Mouse (Mus musculus) midbrain, embryonic 12.5 days (tissue): ENCODE measurements around the gene Ablim1. TPM values are rescaled to one million over a fixed set of nuclear protein-coding genes. Genes with fewer than 3 reads are reported as not detected.
A peak's percentile ranks its signal among the peaks of the same experiment; 100 is the strongest.

Experiments used
- ATAC-seq: fragments of 200-750 bp; cut with Nextera tagmentation; 2 replicates; pipeline ENCODE4 v1.8.0; 2017; ENCODE audit warnings: low read depth, moderate TSS enrichment, moderate library complexity; ENCODE audit not compliant: low FRiP score
- H3K27ac ChIP-seq: fragments of 300-500 bp; sonication (generic); replicated peaks from 2 replicates; pipeline ENCODE4 v1.5.1; 2016; ENCODE audit warnings: mild to moderate bottlenecking
- H3K27me3 ChIP-seq: fragments of 300-500 bp; sonication (generic); 2 replicates; pipeline ENCODE4 v1.6.1; 2016; ENCODE audit warnings: mild to moderate bottlenecking
- H3K36me3 ChIP-seq: fragments of 300-500 bp; sonication (generic); 2 replicates; pipeline ENCODE4 v1.6.1; 2016
- H3K4me1 ChIP-seq: fragments of 300-500 bp; sonication (generic); 2 replicates; pipeline ENCODE4 v1.6.1; 2016
- H3K4me2 ChIP-seq: fragments of 300-500 bp; sonication (generic); replicated peaks from 2 replicates; pipeline ENCODE4 v1.6.1; 2016; ENCODE audit warnings: mild to moderate bottlenecking, moderate library complexity
- H3K4me3 ChIP-seq: fragments of 300-500 bp; sonication (generic); 2 replicates; pipeline ENCODE4 v1.5.1; 2016; ENCODE audit warnings: mild to moderate bottlenecking
- H3K9ac ChIP-seq: fragments of 300-500 bp; sonication (generic); replicated peaks from 2 replicates; pipeline ENCODE4 v1.6.1; 2016; ENCODE audit warnings: mild to moderate bottlenecking, moderate library complexity
- H3K9me3 ChIP-seq: fragments of 300-500 bp; sonication (generic); 2 replicates; pipeline ENCODE4 v1.6.1; 2016; ENCODE audit warnings: mild to moderate bottlenecking
- whole genome bisulfite sequencing: fragments of 180-500 bp; shearing (Covaris S2); methylation state at CpG from one replicate; pipeline ENCODE4 v1.1.7; 2016; 5-methylcytosine and 5-hydroxymethylcytosine counted together
- polyA plus RNA-seq: library from polyadenylated mRNA; unstranded; fragments of >200 nt; fragmentation: Nextera tagmentation; extraction: Ambion mirVana; gene quantifications from 2 replicates; pipeline ENCODE4 v1.2.1, GENCODE M21; 2016

Gene Ablim1
- polyA plus RNA-seq, 1 experiment from 2014 or later: 24.0 TPM

GRCm38 (mm10) chr19:56990367-56991111, 324.2 kb downstream of the Ablim1 start:
- H3K4me2 ChIP-seq: peak overlapping the region; percentile 16; the same call in 1 of the 2 replicates
- H3K9ac ChIP-seq: no peak overlapping the region
- H3K4me1 ChIP-seq: peaks cover 32% of the 10 kb centered on the region
- peak; percentile 60 for ATAC-seq
- H3K4me3 ChIP-seq: no peak overlapping the region
- H3K27me3 ChIP-seq: peaks cover 2% of the 10 kb centered on the region; the same call in 1 of the 2 replicates
- no peaks in the 10 kb centered on the region for H3K9me3 ChIP-seq
- H3K27ac ChIP-seq: peak overlapping the region; percentile 61
- 16% methylated on average over 14 of the region's 14 CpGs for WGBS
- H3K36me3 ChIP-seq: no peaks in the 10 kb centered on the region

GRCm38 (mm10) chr19:56989171-56989570, 325.5 kb downstream of the Ablim1 start:
- no peak overlapping the region for H3K4me3 ChIP-seq
- H3K4me1 ChIP-seq: peaks cover 32% of the 10 kb centered on the region
- no peaks in the 10 kb centered on the region for H3K9me3 ChIP-seq
- no peak for ATAC-seq
- WGBS: 90% methylated on average over 8 of the region's 8 CpGs
- H3K36me3 ChIP-seq: no peaks in the 10 kb centered on the region
- no peak overlapping the region for H3K9ac ChIP-seq
- no peak overlapping the region for H3K27ac ChIP-seq
- H3K27me3 ChIP-seq: peaks cover 2% of the 10 kb centered on the region; the same call in 1 of the 2 replicates
- H3K4me2 ChIP-seq: no peak overlapping the region

GRCm38 (mm10) chr19:56984229-56984628, 330.5 kb downstream of the Ablim1 start:
- no peaks in the 10 kb centered on the region for H3K27me3 ChIP-seq
- H3K9ac ChIP-seq: no peak overlapping the region
- no peak for ATAC-seq
- no peak overlapping the region for H3K4me3 ChIP-seq
- H3K9me3 ChIP-seq: no peaks in the 10 kb centered on the region
- H3K36me3 ChIP-seq: no peaks in the 10 kb centered on the region
- 78% methylated on average over 4 of the region's 4 CpGs for WGBS
- no peak overlapping the region for H3K4me2 ChIP-seq
- peaks cover 12% of the 10 kb centered on the region for H3K4me1 ChIP-seq
- no peak overlapping the region for H3K27ac ChIP-seq

DNA sequence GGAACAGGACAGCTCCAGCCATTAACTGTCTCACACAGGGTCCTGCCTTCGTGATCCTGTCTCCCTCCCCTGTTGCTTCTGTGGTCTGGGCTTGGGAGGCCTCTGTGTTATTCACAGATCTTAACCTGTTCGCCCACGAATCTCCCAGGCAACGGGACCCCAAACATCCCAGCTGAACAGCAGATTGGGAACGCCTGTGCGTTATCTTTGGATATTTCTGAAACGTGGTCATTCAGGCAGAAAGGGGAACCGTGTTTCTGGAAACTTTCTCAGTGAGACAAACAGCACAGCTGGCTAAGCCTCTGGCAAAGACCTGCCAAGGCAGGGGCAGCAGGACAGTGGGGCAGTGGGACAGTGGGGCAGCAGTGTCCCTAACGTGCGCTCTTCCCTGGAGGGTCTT, 331.0 kb downstream of the Ablim1 start:
- WGBS: 56% methylated on average over 10 of the region's 10 CpGs
- H3K9me3 ChIP-seq: no peaks in the 10 kb centered on the region
- H3K4me1 ChIP-seq: peaks cover 7% of the 10 kb centered on the region
- no peak overlapping the region for H3K27ac ChIP-seq
- H3K9ac ChIP-seq: no peak overlapping the region
- H3K36me3 ChIP-seq: no peaks in the 10 kb centered on the region
- no peak overlapping the region for H3K4me3 ChIP-seq
- no peaks in the 10 kb centered on the region for H3K27me3 ChIP-seq
- ATAC-seq: no peak
- H3K4me2 ChIP-seq: no peak overlapping the region

Other genes with a start within 250 kb of the Ablim1 start
- 17.7 and 19.1 TPM in 2 replicates for gene Fam160b1, start 45.8 kb upstream of the Ablim1 start, polyA plus RNA-seq
- gene Trub1, start 138.0 kb upstream of the Ablim1 start, polyA plus RNA-seq: 14.4 and 21.3 TPM in 2 replicates